Mouse (Mus musculus) layer of hippocampus, postnatal 36 days (tissue): ENCODE measurements around the gene Rab3gap2. TPM values are rescaled to one million over a fixed set of nuclear protein-coding genes. Genes with fewer than 3 reads are reported as not detected.

Experiments
- DNase-seq, 2 experiments: peaks; one replicate each; pipeline ENCODE4 v3.0.0; 2022
- total RNA-seq, 2 experiments: library from RNA; stranded (reverse); gene quantifications; 2 replicates each; pipeline ENCODE4 v1.2.3; 2021

Gene Rab3gap2
- total RNA-seq: 10 to 100 TPM; 62.6 to 65.9 TPM

GRCm38 (mm10) chr1:185203909-185204661, at the start of gene Rab3gap2:
Gene Rab3gap2 (plus strand): TSS chr1:185204117.
- peak; percentile 99 for DNase-seq

DNA sequence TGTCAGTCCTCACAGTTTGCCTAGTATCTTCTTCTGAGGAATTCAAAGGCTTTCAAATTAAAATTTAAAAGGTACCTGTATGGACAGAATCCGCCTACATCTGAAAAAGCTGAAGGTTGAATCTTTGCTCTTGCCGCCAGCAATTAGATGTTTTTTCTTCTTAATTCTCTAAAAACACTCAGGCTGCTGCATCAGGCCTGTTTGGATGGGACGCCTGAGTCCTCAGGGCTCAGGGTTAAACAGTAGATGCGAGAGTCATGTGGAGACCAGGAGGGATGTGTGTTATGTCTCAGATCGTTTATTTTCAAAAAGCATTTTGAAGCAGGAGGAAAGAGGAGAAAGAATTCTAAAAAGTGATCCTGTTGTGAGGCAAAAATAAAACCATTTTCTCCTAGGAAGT, 30.3 kb upstream of the Rab3gap2 start:
- no peak for DNase-seq

DNA sequence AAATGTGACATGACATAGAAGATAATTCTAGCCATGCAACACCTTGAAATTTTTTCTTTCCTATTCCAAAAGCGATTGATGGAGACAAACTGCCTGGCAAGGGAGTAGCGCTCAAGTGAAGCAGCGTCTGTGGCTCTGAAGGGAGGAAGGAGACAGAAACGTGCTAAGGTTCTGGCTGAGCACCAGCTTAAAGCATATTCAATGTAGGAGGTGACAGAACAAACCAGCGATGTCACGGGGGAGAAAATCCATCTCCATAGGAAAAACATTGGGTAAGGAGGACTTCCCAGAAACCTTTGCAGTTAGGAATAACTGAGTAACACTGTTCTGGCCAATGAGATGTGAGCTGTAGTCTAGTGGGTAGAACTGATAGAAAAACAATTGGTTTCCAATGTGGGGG, 26.1 kb upstream of the Rab3gap2 start:
- DNase-seq: no peak

GRCm38 (mm10) chr1:185183591-185184330, 20.2 kb upstream of the Rab3gap2 start:
- no peak for DNase-seq

DNA sequence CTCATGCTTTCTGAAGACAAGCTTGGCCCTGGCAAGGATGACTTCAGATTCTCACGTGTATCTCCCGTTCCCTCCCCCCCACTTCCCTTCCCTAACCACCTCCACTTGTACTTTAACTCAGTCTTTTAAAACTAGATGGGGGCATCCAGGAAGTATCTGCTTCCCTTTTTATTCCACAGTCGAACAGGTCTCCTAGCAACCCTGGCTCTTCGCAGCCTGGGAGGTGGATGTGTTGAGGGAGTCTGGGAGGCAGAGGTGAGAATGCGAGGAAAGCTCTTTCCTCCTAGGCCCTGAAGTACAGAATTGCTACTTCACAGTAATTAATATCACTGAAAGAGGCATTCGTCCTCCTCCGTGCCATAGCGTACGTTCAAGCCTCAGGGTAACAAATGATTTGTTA, 18.4 kb upstream of the Rab3gap2 start:
- DNase-seq: peak in 1 of 2 experiments; percentile 21

DNA sequence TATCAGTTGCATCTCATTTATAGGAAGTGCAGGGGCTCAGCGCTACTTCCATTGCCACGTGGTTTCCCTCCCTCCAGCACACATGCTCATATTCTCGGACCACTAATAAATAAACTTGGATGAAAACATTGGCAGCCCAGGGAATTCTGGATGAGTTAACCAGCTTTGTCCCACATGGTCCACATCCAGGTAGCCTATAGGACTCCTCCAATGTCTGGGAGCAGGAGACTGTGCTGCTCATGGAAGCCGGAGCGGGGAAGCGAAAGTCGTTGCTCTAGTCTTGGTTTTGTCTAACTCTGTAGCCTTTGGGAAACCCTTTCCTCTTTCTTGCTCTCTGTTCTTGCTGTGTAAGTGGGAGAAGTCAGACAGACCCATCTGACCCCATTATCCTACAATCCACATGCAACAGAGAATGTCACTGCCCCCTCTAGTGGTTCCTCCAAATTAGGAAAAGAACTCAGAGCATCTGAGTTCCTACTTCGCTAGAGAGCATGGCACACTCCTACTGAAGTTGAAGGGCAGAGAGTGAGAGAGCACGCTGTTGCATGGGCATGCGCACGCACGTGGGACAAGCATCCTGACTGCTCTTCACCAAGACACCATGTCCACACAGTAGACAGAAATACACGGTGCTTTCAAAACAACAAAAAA, 16.7 kb upstream of the Rab3gap2 start:
- no peak for DNase-seq

DNA sequence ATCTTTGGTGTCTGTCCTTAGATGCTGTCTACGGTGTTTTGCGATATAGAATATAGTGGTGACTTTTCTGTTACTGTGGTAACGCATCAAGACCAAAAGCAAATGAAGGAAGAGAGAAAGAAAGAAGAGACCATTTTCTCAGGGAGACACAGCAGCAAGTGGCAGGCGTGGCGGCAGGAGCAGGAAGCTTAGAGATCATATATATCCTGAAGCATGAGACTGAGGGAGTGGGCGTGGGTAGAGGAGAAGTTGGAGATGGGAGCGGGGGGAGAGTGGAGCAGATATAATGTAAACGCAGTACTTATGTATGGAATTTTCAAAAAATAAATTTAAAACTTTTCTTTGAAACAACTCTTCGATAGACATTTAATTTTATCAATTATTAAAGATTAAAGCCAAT, 14.0 kb upstream of the Rab3gap2 start:
- no peak for DNase-seq

- no peak for DNase-seq
These were observed 11.8 kb upstream of the Rab3gap2 start for GRCm38 (mm10) chr1:185192087-185192486.

- no peak for DNase-seq
These were observed 10.4 kb upstream of the Rab3gap2 start for GRCm38 (mm10) chr1:185193509-185193908.

DNA sequence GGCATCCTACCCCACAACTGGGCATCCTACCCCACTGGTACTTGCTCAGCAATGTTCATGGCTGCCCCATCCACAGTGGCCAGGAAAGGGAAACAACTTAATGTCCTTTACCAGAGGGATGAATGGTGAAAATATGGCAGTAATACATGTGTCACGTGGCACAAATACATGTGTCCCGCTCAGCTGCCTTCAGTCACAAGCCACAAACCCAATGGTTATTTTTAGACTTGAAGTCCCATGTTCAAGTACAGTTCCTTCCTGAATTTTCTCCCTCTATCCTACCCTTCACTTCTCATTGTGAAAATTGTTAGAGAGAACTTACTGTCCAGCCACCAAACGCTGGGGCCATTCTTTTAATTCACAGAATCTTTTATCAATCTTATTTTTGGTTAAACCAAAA, 7.6 kb upstream of the Rab3gap2 start:
- DNase-seq: no peak

DNA sequence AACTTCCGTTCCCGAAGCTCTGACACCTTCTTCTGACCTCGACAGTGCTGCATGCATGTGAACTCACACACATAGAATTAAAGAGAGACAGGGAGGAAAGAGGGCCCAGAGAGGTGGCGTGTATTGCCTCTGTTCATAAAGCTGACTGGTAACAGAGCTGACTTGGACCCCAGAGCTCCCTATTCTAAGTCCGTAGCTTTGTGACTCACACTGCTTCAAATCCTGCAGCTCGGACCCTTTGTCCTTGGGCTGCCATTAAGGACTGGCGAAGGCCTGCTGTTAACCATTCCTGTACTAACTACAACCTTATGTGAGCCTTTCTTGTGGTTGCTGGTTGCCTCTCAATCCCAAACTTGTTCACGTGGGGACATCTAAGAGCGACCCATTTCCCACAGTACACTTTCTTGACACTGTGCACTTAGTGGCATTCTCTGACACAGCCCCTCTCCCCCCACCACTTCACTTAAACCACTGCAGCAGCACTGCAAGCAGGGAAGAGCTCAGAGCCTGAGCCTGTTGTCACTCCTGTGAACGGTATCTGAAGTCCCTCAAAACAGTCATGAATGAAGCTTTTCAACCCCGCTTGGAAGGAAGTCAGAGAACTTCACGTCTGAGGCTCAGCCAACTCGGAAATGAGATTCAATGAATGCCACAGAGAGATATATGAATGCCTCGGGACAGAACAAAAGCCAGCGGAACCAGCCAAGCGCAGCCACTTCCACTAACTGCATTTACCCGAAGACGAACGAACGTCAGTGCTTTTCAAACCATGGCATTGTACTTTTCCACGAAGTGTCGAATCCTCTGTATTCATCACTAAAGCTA, 3.1 kb upstream of the Rab3gap2 start:
- no peak for DNase-seq

DNA sequence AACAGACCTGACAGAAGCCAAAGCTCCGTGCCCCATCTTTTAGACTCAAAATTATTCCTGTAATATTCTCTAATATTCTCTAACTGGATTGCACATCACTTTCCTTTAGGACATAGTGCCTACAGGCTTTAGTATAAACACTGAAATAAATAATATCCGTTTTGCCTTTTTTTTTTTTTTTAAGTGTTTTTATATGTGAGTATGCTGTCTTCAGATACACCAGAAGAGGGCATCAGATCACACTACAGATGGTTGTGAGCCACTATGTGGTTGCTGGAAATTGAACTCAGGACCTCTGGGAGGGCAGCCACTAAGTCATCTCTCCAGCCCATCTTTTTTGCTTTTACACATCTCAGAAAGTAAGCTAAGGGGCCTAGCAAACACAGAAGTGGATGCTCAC, 1.9 kb upstream of the Rab3gap2 start:
- DNase-seq: no peak

- DNase-seq: no peak
These were observed 565 bp upstream of the Rab3gap2 start for GRCm38 (mm10) chr1:185203196-185203908.

GRCm38 (mm10) chr1:185205090-185205489, 1.2 kb downstream of the Rab3gap2 start:
- DNase-seq: no peak

- DNase-seq: no peak
These were observed 4.1 kb downstream of the Rab3gap2 start for GRCm38 (mm10) chr1:185207851-185208595.

GRCm38 (mm10) chr1:185208766-185209165, 4.8 kb downstream of the Rab3gap2 start:
- DNase-seq: no peak

DNA sequence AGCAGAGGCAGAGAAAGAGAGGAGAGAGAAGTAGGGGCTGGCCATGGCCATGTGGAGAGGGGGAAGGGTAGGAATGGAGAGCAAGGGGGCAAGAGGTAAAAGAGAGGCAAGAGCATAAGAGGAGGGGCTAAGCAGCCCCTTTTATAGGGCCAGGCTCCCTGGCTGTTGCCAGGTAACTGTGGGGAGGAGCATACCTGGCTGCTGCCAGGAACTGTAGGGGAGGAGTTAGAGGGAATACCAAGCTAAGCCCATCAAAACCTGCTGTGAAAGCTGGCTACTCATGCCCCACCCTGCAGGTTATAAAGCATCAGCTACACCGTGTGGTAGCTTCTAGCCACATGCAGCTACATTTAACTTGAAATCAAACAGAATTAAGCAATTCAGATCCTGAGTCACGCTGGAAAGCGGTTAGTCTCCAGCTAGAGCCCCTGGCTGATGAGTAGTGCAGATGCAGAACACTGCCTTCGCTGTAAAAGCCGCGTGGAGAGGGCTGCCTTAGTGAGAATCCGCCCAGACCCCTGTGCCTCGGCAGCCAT, 5.8 kb downstream of the Rab3gap2 start:
- DNase-seq: no peak

DNA sequence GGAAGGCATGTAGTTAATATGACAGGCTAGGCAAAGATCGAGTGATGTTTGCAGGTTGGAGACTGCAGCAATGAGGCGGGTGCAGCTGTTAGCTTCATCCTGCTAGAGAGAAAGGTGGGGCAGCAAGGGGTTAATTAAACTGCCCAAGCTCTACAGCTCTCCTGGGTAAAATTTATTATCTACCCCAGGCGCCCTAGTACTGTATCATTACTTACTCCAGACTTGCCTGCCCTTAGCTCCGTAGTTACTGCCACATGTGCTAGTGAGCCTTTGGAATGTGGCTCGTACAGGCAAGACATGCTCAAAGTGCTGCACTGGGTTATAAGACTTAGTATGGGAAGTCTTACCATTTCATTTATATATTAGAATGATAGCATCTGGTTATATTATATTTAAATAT, 12.4 kb downstream of the Rab3gap2 start:
- no peak for DNase-seq

DNA sequence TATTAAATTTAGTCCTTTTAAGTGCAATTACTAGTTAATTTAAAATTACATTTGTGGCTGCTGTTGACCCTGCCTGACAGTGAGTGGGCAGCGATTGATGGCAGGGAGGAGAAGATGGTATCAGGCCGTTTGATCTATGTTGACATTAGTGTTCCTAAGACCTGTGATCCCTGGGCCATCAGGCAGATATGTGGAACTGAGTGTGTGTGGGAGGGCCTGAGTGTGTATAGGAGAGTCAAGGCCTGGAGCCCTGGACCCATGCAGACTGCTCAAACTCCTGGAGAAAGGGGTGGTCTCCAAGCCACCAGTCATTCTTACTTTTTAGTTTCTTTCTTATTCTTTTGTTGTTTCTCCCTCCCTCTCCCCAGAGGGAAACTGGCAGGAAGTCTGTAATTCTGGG, 12.8 kb downstream of the Rab3gap2 start:
- DNase-seq: no peak

DNA sequence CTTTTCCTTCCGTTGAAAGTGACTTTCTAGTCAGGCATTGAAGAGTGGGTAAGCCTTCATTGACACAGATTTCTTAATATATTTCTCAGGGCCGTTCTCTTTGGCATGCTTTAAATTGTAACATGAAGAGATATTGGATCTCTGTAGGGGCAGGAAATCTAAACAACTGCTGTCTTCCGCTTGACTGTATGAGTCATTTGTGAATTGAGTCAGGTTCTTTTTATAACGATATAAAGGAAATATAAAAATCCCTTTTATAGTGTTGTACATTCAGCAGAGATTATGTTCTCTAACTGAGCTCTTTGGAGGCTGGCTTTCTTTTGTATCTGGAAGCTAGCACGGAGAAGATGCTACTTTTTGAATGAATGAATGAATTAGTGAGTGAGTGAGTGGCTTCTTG, 14.0 kb downstream of the Rab3gap2 start:
- DNase-seq: no peak

- no peak for DNase-seq
These were observed 23.0 kb downstream of the Rab3gap2 start for GRCm38 (mm10) chr1:185226889-185227288.
